In the genomic region with DNA sequence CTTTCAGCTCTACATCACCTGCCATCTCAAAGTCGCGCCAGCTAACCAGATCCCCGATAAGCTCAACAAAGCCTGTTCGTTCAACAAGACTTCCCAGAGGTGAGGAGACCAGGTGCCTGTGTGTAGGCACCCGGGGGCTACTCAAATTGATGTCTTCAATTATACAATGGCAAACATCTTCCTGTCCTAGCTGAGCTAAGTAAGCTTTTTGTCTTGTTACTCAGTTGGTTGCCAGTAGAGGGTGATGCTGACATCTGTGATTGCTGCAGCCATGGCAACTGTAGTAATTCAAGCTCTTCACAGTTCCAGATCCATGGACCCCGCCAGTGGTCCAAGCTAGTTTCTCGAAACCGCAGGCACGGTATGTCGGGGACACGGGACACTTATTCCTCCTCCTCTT, we compare ENCODE assay signal across 9 mouse cellular contexts. TPM values are rescaled to one million over a fixed set of nuclear protein-coding genes. Genes with fewer than 3 reads are reported as not detected.
DNase-seq lines count a peak whose midpoint lies in the region; ATAC-seq lines count a peak whose summit lies in the region.
"Had no signal": no experiment of that assay in that cellular context is flagged by ENCODE, and none has a peak within 500 bp of the region (broad histone marks: within the 10 kb centered on the region; RNA-seq: fewer than 3 reads in every experiment).

No protein-coding gene starts in this region.

- no peak for DNase-seq in frontal cortex, postnatal 25 days (ENCODE audit: low spot score in 2 of 2)
- no peak for DNase-seq in limb, embryonic 10.5 days (ENCODE audit: low spot score)
- peak; percentile 42 for DNase-seq in CD4-positive, CD25-positive, alpha-beta regulatory T cell, adult 2 months (ENCODE audit: low read depth, low spot score)
- peak; percentile 54 for DNase-seq in embryo, embryonic 10.5 days (ENCODE audit: low spot score)
- no peak for DNase-seq in urinary bladder, postnatal 10 days (ENCODE audit: low spot score)
- no peak for DNase-seq in neural tube, embryonic 10.5 days (ENCODE audit: extremely low spot score, low spot score)
- DNase-seq: cerebellum, adult 9-10 months had no signal

- no peaks in the 10 kb centered on the region for H3K36me3 ChIP-seq in limb, embryonic 15.5 days
- H3K36me3 ChIP-seq in limb, embryonic 10.5 days, result no peaks in the 10 kb centered on the region

- no peak overlapping the region for H3K27ac ChIP-seq in limb, embryonic 15.5 days
- no peak overlapping the region for H3K27ac ChIP-seq in limb, embryonic 10.5 days

- no peaks in the 10 kb centered on the region for H3K27me3 ChIP-seq in limb, embryonic 15.5 days
- H3K27me3 ChIP-seq in limb, embryonic 10.5 days (ENCODE audit: low read depth, poor library complexity, severe bottlenecking), result no peaks in the 10 kb centered on the region

- ATAC-seq in frontal cortex, adult (ENCODE audit: low TSS enrichment), result peak; percentile 65; the same call in 1 of the 2 replicates
- no peak for ATAC-seq in limb, embryonic 15.5 days (ENCODE audit: insufficient number of reproducible peaks, low FRiP score, low TSS enrichment, low read depth)

- H3K4me2 ChIP-seq in limb, embryonic 15.5 days, result no peak overlapping the region

- peaks cover 6% of the 10 kb centered on the region for H3K4me1 ChIP-seq in limb, embryonic 15.5 days
- no peaks in the 10 kb centered on the region for H3K4me1 ChIP-seq in limb, embryonic 10.5 days

- H3K9ac ChIP-seq in limb, embryonic 15.5 days, result peak overlapping the region; percentile 8; the same call in 1 of the 2 replicates

- no peaks in the 10 kb centered on the region for H3K9me3 ChIP-seq in limb, embryonic 15.5 days
- H3K9me3 ChIP-seq in limb, embryonic 10.5 days (replicated peaks), result no peaks in the 10 kb centered on the region

- no peak overlapping the region for H3K4me3 ChIP-seq in limb, embryonic 15.5 days
- no peak overlapping the region for H3K4me3 ChIP-seq in limb, embryonic 10.5 days

- 53% methylated on average over 11 of the region's 11 CpGs for WGBS in limb, embryonic 15.5 days
- 68% methylated on average over 11 of the region's 11 CpGs for WGBS in limb, embryonic 10.5 days

RNA-seq across cellular contexts. Expression of a gene that starts 7.3 kb away (rescaled TPM):
- polyA plus RNA-seq in limb, embryonic 15.5 days (2015; fragmentation: Nextera tagmentation; extraction: Ambion mirVana), result 0.17 and 0.44 TPM in 2 replicates
- polyA plus RNA-seq in limb, embryonic 10.5 days (2016; fragmentation: Nextera tagmentation; extraction: Ambion mirVana), result not detected in 2 replicates

RNA-seq across cellular contexts. Expression of a gene that starts 7.4 kb away (rescaled TPM):
- polyA plus RNA-seq in limb, embryonic 15.5 days (2015; fragmentation: Nextera tagmentation; extraction: Ambion mirVana), result 35.5 and 36.2 TPM in 2 replicates
- polyA plus RNA-seq in limb, embryonic 10.5 days (2016; fragmentation: Nextera tagmentation; extraction: Ambion mirVana), result 41.5 and 42.3 TPM in 2 replicates

RNA-seq across cellular contexts. Expression of a gene that starts 12.9 kb away (rescaled TPM):
- 2.0 and 2.1 TPM in 2 replicates for polyA plus RNA-seq in limb, embryonic 15.5 days (2015; fragmentation: Nextera tagmentation; extraction: Ambion mirVana)
- polyA plus RNA-seq in limb, embryonic 10.5 days (2016; fragmentation: Nextera tagmentation; extraction: Ambion mirVana), result 3.3 and 4.1 TPM in 2 replicates

RNA-seq across cellular contexts. Expression of a gene that starts 51.0 kb away (rescaled TPM):
- polyA plus RNA-seq in limb, embryonic 15.5 days (2015; fragmentation: Nextera tagmentation; extraction: Ambion mirVana), result 9.1 and 10.9 TPM in 2 replicates
- 1.5 and 5.5 TPM in 2 replicates for polyA plus RNA-seq in limb, embryonic 10.5 days (2016; fragmentation: Nextera tagmentation; extraction: Ambion mirVana)

RNA-seq across cellular contexts. Expression of a gene that starts 52.8 kb away (rescaled TPM):
- polyA plus RNA-seq in limb, embryonic 15.5 days (2015; fragmentation: Nextera tagmentation; extraction: Ambion mirVana), result 162 and 168 TPM in 2 replicates
- 197 and 203 TPM in 2 replicates for polyA plus RNA-seq in limb, embryonic 10.5 days (2016; fragmentation: Nextera tagmentation; extraction: Ambion mirVana)

Comparison
In these comparisons a context has a peak if more than half of its experiments do, and no peak if none do; other contexts are left out.
1. DNase-seq: peak in CD4-positive, CD25-positive, alpha-beta regulatory T cell, adult 2 months (single experiment) and embryo, embryonic 10.5 days (single experiment); none in frontal cortex, postnatal 25 days (0 of 2), limb, embryonic 10.5 days (single experiment), urinary bladder, postnatal 10 days (single experiment) and neural tube, embryonic 10.5 days (single experiment).